Mouse (Mus musculus) heart, embryonic 13.5 days (tissue): ENCODE results near the gene Lrrc7. TPM values are rescaled to one million over a fixed set of nuclear protein-coding genes. Genes with fewer than 3 reads are reported as not detected.

Experiments used
- ATAC-seq: fragments of 200-750 bp; cut with Nextera tagmentation; 2 replicates; pipeline ENCODE4 v1.8.0; 2017; ENCODE audit warnings: moderate TSS enrichment; ENCODE audit not compliant: insufficient number of reproducible peaks, low FRiP score, low TSS enrichment; ENCODE audit errors: extremely low read depth
- H3K27ac ChIP-seq: fragments of 300-500 bp; sonication (generic); replicated peaks from 2 replicates; pipeline ENCODE4 v1.5.1; 2015; ENCODE audit warnings: moderate library complexity, mild to moderate bottlenecking, inconsistent platforms
- H3K27me3 ChIP-seq: fragments of 300-500 bp; sonication (generic); replicated peaks from 2 replicates; pipeline ENCODE4 v1.6.1; 2015; ENCODE audit warnings: mild to moderate bottlenecking, inconsistent platforms
- H3K36me3 ChIP-seq: fragments of 300-500 bp; sonication (generic); 2 replicates; pipeline ENCODE4 v1.6.1; 2015; ENCODE audit warnings: mild to moderate bottlenecking, inconsistent platforms
- H3K4me1 ChIP-seq: fragments of 300-500 bp; sonication (generic); 2 replicates; pipeline ENCODE4 v1.6.1; 2015; ENCODE audit warnings: inconsistent platforms
- H3K4me2 ChIP-seq: fragments of 300-500 bp; sonication (generic); 2 replicates; pipeline ENCODE4 v1.6.1; 2015; ENCODE audit warnings: inconsistent platforms, mild to moderate bottlenecking, moderate library complexity
- H3K4me3 ChIP-seq: fragments of 300-500 bp; sonication (generic); 2 replicates; pipeline ENCODE4 v1.5.1; 2015; ENCODE audit warnings: moderate library complexity, mild to moderate bottlenecking, inconsistent platforms
- H3K9ac ChIP-seq: fragments of 300-500 bp; sonication (generic); 2 replicates; pipeline ENCODE4 v1.6.1; 2015; ENCODE audit warnings: inconsistent platforms, mild to moderate bottlenecking, moderate library complexity
- H3K9me3 ChIP-seq: fragments of 300-500 bp; sonication (generic); 2 replicates; pipeline ENCODE4 v1.6.1; 2016; ENCODE audit warnings: inconsistent platforms
- WGBS: fragments of 180-500 bp; shearing (Covaris S2); methylation state at CpG from one replicate; pipeline ENCODE4 v1.1.7; 2015; ENCODE audit warnings: mixed read lengths; 5-methylcytosine and 5-hydroxymethylcytosine counted together
- polyA plus RNA-seq: library from polyadenylated mRNA; unstranded; fragments of >200 nt; fragmentation: Nextera tagmentation; extraction: Ambion mirVana; gene quantifications from 2 replicates; pipeline ENCODE4 v1.2.1, GENCODE M21; 2015

The Lrrc7 gene
- 0.07 and 0.22 TPM in 2 replicates for polyA plus RNA-seq

- Histone ChIP-seq H3K4me1 (peaks cover 27% of the 10 kb centered on the region), H3K27ac (no peak within 1 kb of the TSS), H3K9ac (peak within 1 kb of the TSS; percentile 74), H3K4me3 (peak within 1 kb of the TSS; percentile 69), H3K27me3 (peaks cover 49% of the 10 kb centered on the region), H3K9me3 (no peaks in the 10 kb centered on the region), H3K4me2 (peak within 1 kb of the TSS; percentile 100), H3K36me3 (no peaks in the 10 kb centered on the region)
- WGBS, result 1% methylated on average over 28 of the region's 28 CpGs
- no peak for ATAC-seq
Measured at GRCm38 (mm10) chr3:158561987-158562360, at the start of gene Lrrc7. Gene Lrrc7, minus strand, starts transcription at chr3:158562221.

GRCm38 (mm10) chr3:158607065-158607464, 45.0 kb upstream of the Lrrc7 start:
- Histone ChIP-seq H3K4me2 (no peak overlapping the region), H3K4me1 (no peaks in the 10 kb centered on the region), H3K27me3 (no peaks in the 10 kb centered on the region), H3K27ac (no peak overlapping the region), H3K4me3 (no peak overlapping the region), H3K9ac (no peak overlapping the region), H3K9me3 (no peaks in the 10 kb centered on the region), H3K36me3 (no peaks in the 10 kb centered on the region)
- 37% methylated on average over 1 of the region's 1 CpGs for WGBS
- no peak for ATAC-seq

DNA sequence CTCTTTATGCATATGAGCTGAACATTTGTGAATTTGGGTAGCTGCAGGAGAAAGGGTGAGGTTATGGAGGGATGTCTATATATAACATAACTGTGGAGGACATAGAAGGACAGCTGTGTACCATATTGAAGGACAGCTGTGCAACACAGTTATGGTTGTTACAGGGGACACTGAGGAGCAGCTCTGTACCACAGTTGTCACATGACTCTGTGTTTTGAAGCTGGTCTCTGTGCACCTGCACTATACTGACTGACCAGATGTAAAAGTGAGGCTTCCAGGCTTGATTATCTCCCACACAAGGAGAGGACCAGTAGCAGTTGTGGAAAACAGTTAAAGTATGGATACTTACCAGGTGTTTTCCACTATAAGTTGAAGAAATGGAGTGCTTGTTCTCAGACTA, 43.3 kb upstream of the Lrrc7 start:
- H3K4me2 ChIP-seq, result no peak overlapping the region
- H3K9me3 ChIP-seq, result no peaks in the 10 kb centered on the region
- H3K36me3 ChIP-seq, result no peaks in the 10 kb centered on the region
- no peak overlapping the region for H3K9ac ChIP-seq
- H3K4me3 ChIP-seq, result no peak overlapping the region
- no peaks in the 10 kb centered on the region for H3K27me3 ChIP-seq
- H3K4me1 ChIP-seq, result no peaks in the 10 kb centered on the region
- ATAC-seq, result no peak
- no peak overlapping the region for H3K27ac ChIP-seq

GRCm38 (mm10) chr3:158561256-158561986, 600 bp downstream of the Lrrc7 start:
- H3K27ac ChIP-seq, result no peak overlapping the region

GRCm38 (mm10) chr3:158560891-158561255, 1.1 kb downstream of the Lrrc7 start:
- no peak overlapping the region for H3K27ac ChIP-seq
- ATAC-seq, result no peak
- H3K4me2 ChIP-seq, result peak overlapping the region; percentile 100
- H3K9me3 ChIP-seq, result no peaks in the 10 kb centered on the region
- WGBS, result 2% methylated on average over 16 of the region's 16 CpGs
- no peaks in the 10 kb centered on the region for H3K36me3 ChIP-seq
- H3K27me3 ChIP-seq, result peaks cover 49% of the 10 kb centered on the region
- peak overlapping the region; percentile 74 for H3K9ac ChIP-seq
- H3K4me3 ChIP-seq, result peak overlapping the region; percentile 69
- H3K4me1 ChIP-seq, result peaks cover 27% of the 10 kb centered on the region

More at GRCm38 (mm10) chr3:158561256-158561986, 600 bp downstream of the Lrrc7 start:
- under 1% methylated on average over 53 of the region's 55 CpGs for WGBS
- H3K4me2 ChIP-seq, result peak overlapping the region; percentile 100
- H3K4me1 ChIP-seq, result peaks cover 27% of the 10 kb centered on the region
- H3K27me3 ChIP-seq, result peaks cover 49% of the 10 kb centered on the region
- no peak for ATAC-seq
- peak overlapping the region; percentile 74 for H3K9ac ChIP-seq
- H3K36me3 ChIP-seq, result no peaks in the 10 kb centered on the region
- peak overlapping the region; percentile 69 for H3K4me3 ChIP-seq
- H3K9me3 ChIP-seq, result no peaks in the 10 kb centered on the region

DNA sequence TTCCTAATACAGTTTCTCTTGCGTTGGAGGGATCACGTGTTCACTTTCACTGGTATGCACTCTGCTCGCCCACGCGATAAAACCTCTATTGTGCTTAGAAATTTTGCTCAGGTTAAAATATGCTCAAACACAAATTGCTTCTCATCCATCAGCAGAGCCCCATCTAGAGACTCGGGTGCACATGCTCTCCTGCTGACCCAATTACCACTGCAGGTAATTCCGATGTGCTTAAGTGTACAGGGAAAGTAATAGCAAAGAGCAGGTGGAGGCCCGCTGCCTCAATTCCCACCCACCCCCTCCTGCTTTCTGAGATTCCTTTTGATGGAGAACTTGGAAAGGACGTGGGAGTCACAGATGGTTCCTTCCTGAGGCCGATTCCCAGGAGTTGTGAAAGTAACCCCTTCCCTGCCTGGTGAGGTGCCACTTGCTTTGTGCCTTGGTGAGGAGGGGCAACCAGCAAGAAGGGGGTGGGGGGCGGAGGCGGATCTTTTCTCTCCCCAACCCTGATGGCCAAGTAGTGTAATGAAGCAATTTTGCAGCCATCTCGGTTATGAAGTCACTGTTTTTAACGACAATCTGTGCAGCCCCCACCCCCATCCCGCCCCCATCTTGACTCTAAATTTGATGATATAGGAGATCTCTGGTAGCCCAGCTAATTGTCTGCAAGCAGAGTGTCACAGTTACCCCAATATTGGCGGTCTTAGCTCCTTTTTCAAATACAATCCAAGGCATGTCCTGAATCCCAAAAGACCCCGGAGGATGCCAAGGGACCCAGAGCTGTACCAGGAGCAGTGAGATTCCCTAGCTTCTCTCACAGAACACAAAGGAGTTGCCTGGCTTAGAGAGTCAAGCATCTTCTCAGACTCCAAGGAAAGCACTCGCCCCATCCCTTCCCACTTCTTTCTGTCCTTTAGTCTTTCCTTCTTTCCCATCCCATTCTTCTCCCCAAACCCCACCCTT, 2.0 kb downstream of the Lrrc7 start:
- H3K27ac ChIP-seq, result no peak overlapping the region
- 0 out of 2 replicates have a peak overlapping the region, but pooled peaks have one; percentile 33 for H3K9ac ChIP-seq
- no peaks in the 10 kb centered on the region for H3K36me3 ChIP-seq
- H3K9me3 ChIP-seq, result no peaks in the 10 kb centered on the region
- ATAC-seq, result no peak
- peak overlapping the region; percentile 69 for H3K4me3 ChIP-seq
- H3K4me1 ChIP-seq, result peaks cover 27% of the 10 kb centered on the region
- peak overlapping the region; percentile 100 for H3K4me2 ChIP-seq
- 5% methylated on average over 18 of the region's 18 CpGs for WGBS
- H3K27me3 ChIP-seq, result peaks cover 49% of the 10 kb centered on the region

GRCm38 (mm10) chr3:158559131-158559658, 2.8 kb downstream of the Lrrc7 start:
- no peak overlapping the region for H3K9ac ChIP-seq
- H3K9me3 ChIP-seq, result no peaks in the 10 kb centered on the region
- peak overlapping the region; percentile 69 for H3K4me3 ChIP-seq
- no peak overlapping the region for H3K27ac ChIP-seq
- peaks cover 27% of the 10 kb centered on the region for H3K4me1 ChIP-seq
- H3K36me3 ChIP-seq, result no peaks in the 10 kb centered on the region
- 15% methylated on average over 5 of the region's 5 CpGs for WGBS
- no peak for ATAC-seq
- peak overlapping the region; percentile 100 for H3K4me2 ChIP-seq
- H3K27me3 ChIP-seq, result peaks cover 49% of the 10 kb centered on the region

DNA sequence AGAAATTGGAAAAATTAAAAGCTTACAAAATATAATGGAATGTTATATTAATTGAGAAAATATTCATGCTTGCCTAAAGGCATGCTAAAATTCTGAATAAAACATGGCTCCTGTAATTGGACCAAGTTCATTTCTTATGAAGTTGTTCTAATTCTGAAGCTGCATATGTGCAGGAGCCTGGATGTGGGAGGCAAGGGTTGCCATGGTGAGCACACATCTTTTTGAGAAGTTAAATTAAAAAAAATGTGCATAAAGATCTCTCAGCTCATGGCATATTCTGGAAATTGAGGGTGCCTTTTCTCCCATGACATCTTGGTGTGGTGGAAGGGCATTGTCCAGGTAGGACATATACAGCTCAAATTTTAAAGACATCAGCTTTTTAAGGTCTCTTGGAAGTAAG, 3.4 kb downstream of the Lrrc7 start:
- Histone ChIP-seq H3K9ac (no peak overlapping the region), H3K27me3 (peaks cover 49% of the 10 kb centered on the region), H3K4me3 (no peak overlapping the region), H3K4me2 (no peak overlapping the region), H3K27ac (no peak overlapping the region), H3K36me3 (no peaks in the 10 kb centered on the region), H3K9me3 (no peaks in the 10 kb centered on the region), H3K4me1 (peaks cover 27% of the 10 kb centered on the region)
- no peak for ATAC-seq

- no peak overlapping the region for H3K4me3 ChIP-seq
- no peaks in the 10 kb centered on the region for H3K9me3 ChIP-seq
- peaks cover 8% of the 10 kb centered on the region for H3K27me3 ChIP-seq
- no peak for ATAC-seq
- no peak overlapping the region for H3K4me2 ChIP-seq
- H3K9ac ChIP-seq, result no peak overlapping the region
- peaks cover under 1% of the 10 kb centered on the region; the same call in 1 of the 2 replicates for H3K4me1 ChIP-seq
- H3K27ac ChIP-seq, result no peak overlapping the region
- no peaks in the 10 kb centered on the region for H3K36me3 ChIP-seq
Measured at GRCm38 (mm10) chr3:158554280-158554679, 7.7 kb downstream of the Lrrc7 start.

GRCm38 (mm10) chr3:158552105-158552504, 9.9 kb downstream of the Lrrc7 start:
- no peaks in the 10 kb centered on the region for H3K9me3 ChIP-seq
- 65% methylated on average over 5 of the region's 5 CpGs for WGBS
- no peaks in the 10 kb centered on the region for H3K36me3 ChIP-seq
- no peak overlapping the region for H3K9ac ChIP-seq
- H3K4me3 ChIP-seq, result no peak overlapping the region
- no peak for ATAC-seq
- no peak overlapping the region for H3K27ac ChIP-seq
- no peaks in the 10 kb centered on the region for H3K4me1 ChIP-seq
- H3K27me3 ChIP-seq, result no peaks in the 10 kb centered on the region
- H3K4me2 ChIP-seq, result no peak overlapping the region

DNA sequence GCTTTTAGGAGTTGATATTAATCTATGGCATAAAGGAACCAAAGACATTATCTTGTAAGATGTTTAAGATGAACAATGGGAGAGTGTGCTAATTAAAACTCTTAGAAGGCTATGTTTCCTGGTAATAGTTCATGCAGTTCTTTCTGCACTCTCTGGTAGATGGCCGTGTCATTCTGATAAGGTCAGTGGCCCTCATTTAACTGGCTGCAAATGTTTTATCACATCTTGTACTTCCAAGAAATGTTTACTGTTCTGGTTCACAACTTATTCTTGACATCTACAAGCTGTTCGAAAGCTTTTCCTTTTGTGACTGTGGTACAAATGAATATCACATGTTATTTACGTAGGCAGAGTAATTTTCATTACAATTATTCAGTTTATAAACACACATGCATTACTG, 18.5 kb downstream of the Lrrc7 start:
- no peak overlapping the region for H3K4me3 ChIP-seq
- 56% methylated on average over 3 of the region's 3 CpGs for WGBS
- ATAC-seq, result no peak

More for the DNA sequence above, 18.5 kb downstream of the Lrrc7 start:
- no peaks in the 10 kb centered on the region for H3K36me3 ChIP-seq
- H3K9ac ChIP-seq, result no peak overlapping the region
- no peak overlapping the region for H3K4me2 ChIP-seq
- H3K27me3 ChIP-seq, result no peaks in the 10 kb centered on the region
- no peak overlapping the region for H3K27ac ChIP-seq
- H3K9me3 ChIP-seq, result no peaks in the 10 kb centered on the region
- no peaks in the 10 kb centered on the region for H3K4me1 ChIP-seq
